Mouse (Mus musculus): ENCODE measurements at regions not wholly inside any gene's neighbourhood (a gene's known extent, or its start where the extent isn't known, plus 50 kb on each side); places are given as distances from the start of the nearest gene placed in this dataset.
"Not testable (repeated sequence)": the region's sequence is repeated elsewhere in the genome, so short reads cannot be mapped to it uniquely, and the experiment has no call there.

DNA sequence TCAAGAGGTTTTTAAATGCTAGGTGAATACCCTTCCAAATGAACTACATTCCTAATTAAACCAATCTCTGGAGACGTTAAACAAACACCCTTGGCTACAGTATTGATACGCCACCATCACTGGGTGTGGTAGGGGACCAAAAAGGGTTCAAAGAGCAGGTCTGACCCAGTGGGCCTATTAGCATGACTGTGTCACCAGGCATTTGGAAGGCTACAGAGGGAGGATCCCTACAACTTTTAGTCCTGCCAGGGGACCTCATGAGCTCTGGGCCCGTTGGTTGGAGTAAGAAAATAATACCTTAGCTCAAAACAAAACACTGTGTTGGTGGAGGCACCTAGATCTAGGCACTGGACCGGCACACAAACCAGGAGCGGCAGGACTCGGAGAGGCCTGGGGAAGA lies 506.4 kb downstream of the Zfp704 start:
- Histone ChIP-seq H3K27me3 (no peaks in the 10 kb centered on the region), H3K4me2 (no peak overlapping the region), H3K9ac (no peak overlapping the region), H3K4me1 (replicated peaks) (no peaks in the 10 kb centered on the region), H3K9me3 (replicated peaks) (no peaks in the 10 kb centered on the region), H3K4me3 (replicated peaks) (no peak overlapping the region), H3K36me3 (replicated peaks) (no peaks in the 10 kb centered on the region), H3K27ac (replicated peaks) (no peak overlapping the region)
- no peak for ATAC-seq (ENCODE audit: insufficient read depth)
- WGBS (ENCODE audit: insufficient replicate concordance) = 67% methylated on average over 6 of the region's 6 CpGs

DNA sequence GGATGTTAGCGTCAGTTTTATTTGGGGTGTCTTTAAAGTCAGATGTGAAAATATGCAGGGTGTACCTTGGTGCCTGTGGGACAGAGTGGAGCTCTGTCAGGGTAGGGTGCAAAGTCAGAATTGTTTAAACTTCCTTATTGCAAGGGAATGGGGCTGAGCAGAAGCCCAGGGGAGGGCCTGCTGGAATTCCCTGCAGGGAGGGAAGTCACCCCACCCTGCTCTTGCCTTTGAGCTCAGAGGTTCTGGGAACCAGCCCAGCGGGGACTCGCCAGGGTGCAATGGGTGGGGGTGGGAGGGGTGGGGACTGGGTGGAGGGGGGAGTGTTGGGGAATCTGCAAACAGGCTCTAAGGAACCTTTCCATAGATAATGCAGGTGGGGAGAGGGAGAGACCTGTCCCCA lies 508.6 kb downstream of the Zfp704 start:
- Histone ChIP-seq H3K9me3 (replicated peaks) (no peaks in the 10 kb centered on the region), H3K9ac (no peak overlapping the region), H3K4me3 (replicated peaks) (no peak overlapping the region), H3K4me2 (no peak overlapping the region), H3K27me3 (no peaks in the 10 kb centered on the region), H3K27ac (replicated peaks) (no peak overlapping the region), H3K4me1 (replicated peaks) (no peaks in the 10 kb centered on the region), H3K36me3 (replicated peaks) (no peaks in the 10 kb centered on the region)
- no peak for ATAC-seq (ENCODE audit: insufficient read depth)
- WGBS (ENCODE audit: insufficient replicate concordance) = 65% methylated on average over 3 of the region's 3 CpGs

GRCm38 (mm10) chr3:9100761-9101160 lies 509.1 kb downstream of the Zfp704 start:
- ATAC-seq (ENCODE audit: insufficient read depth) = no peak
- no peak overlapping the region for H3K9ac ChIP-seq
- no peaks in the 10 kb centered on the region for H3K36me3 ChIP-seq (replicated peaks)
- no peaks in the 10 kb centered on the region for H3K4me1 ChIP-seq (replicated peaks)
- 60% methylated on average over 8 of the region's 8 CpGs for WGBS (ENCODE audit: insufficient replicate concordance)
- H3K4me3 ChIP-seq (replicated peaks) = no peak overlapping the region
- no peaks in the 10 kb centered on the region for H3K9me3 ChIP-seq (replicated peaks)
- no peak overlapping the region for H3K4me2 ChIP-seq
- H3K27me3 ChIP-seq = no peaks in the 10 kb centered on the region
- H3K27ac ChIP-seq (replicated peaks) = no peak overlapping the region

DNA sequence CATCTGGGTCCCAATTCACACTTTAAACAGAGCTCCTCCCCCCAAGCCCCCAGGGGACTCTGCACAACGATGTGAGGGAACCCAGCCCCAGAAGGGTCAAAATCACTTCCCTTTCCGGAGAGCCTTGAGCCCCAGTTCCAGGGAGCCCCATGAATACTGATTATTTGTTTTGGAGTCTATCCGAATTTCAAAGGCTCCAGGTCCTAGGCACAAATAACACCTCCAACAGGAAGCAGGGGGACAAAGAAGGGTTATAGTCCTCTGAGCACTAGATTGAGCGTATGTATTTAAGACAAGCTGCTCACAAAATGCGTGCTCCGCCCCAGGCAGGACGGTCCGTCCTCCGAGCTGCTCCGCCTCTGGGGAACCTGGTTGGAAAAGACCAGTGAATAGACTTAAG lies 511.4 kb downstream of the Zfp704 start:
- H3K9me3 ChIP-seq (replicated peaks) = no peaks in the 10 kb centered on the region
- no peaks in the 10 kb centered on the region for H3K27me3 ChIP-seq
- no peaks in the 10 kb centered on the region for H3K36me3 ChIP-seq (replicated peaks)
- ATAC-seq (ENCODE audit: insufficient read depth) = no peak
- H3K4me1 ChIP-seq (replicated peaks) = no peaks in the 10 kb centered on the region
- no peak overlapping the region for H3K27ac ChIP-seq (replicated peaks)
- 69% methylated on average over 10 of the region's 10 CpGs for WGBS (ENCODE audit: insufficient replicate concordance)
- H3K9ac ChIP-seq = no peak overlapping the region
- no peak overlapping the region for H3K4me2 ChIP-seq
- H3K4me3 ChIP-seq (replicated peaks) = no peak overlapping the region

DNA sequence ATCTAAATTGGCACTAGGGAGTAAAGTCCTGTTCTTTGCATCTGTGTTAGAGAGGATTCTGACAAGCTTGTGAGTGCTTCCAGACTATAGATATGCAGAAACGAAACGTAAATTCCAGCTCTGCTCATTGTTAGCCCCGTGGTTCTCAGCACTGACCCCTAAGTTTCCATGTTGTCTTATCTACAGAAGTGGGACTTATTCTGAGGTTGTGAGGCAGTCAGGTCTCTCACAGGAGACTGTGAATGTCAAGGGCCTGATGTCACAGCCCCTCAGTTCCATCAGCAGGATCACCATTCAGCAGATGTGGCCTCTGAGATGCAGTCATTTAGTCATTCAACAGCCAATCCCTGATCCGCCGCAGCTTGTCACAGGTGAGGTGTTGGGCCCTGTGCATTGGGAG lies 525.8 kb downstream of the Zfp704 start:
- Histone ChIP-seq H3K36me3 (replicated peaks) (no peaks in the 10 kb centered on the region), H3K4me2 (no peak overlapping the region), H3K9ac (no peak overlapping the region), H3K9me3 (replicated peaks) (no peaks in the 10 kb centered on the region), H3K27ac (replicated peaks) (no peak overlapping the region), H3K4me1 (replicated peaks) (no peaks in the 10 kb centered on the region), H3K27me3 (no peaks in the 10 kb centered on the region), H3K4me3 (replicated peaks) (no peak overlapping the region)
- 76% methylated on average over 5 of the region's 5 CpGs for WGBS (ENCODE audit: insufficient replicate concordance)
- no peak for ATAC-seq (ENCODE audit: insufficient read depth)

DNA sequence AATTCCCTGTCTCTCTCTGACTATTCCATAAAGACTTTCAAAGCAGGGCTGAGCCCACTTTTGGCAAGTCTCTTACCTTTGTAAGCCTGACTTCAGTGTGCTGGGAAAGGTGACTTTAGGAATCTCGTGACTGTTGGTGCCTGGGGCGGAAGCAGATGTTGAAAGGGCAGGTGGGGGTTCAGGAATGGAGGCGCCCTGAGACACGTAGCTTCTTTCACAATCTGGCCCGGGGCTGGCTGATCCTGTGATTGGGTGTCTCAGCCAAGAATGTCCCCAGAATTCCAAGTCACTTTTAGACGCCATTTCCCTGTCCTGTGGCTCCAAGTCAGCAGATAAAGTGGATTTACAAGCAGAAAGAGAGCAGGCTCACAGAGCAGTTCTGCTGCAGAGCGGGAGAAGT lies 527.8 kb downstream of the Zfp704 start:
- H3K4me2 ChIP-seq = no peak overlapping the region
- no peak overlapping the region for H3K4me3 ChIP-seq (replicated peaks)
- H3K36me3 ChIP-seq (replicated peaks) = no peaks in the 10 kb centered on the region
- H3K27me3 ChIP-seq = no peaks in the 10 kb centered on the region
- ATAC-seq (ENCODE audit: insufficient read depth) = no peak
- WGBS (ENCODE audit: insufficient replicate concordance) = 39% methylated on average over 7 of the region's 7 CpGs
- no peak overlapping the region for H3K9ac ChIP-seq
- H3K4me1 ChIP-seq (replicated peaks) = no peaks in the 10 kb centered on the region
- no peaks in the 10 kb centered on the region for H3K9me3 ChIP-seq (replicated peaks)
- H3K27ac ChIP-seq (replicated peaks) = no peak overlapping the region

GRCm38 (mm10) chr3:9078201-9078600 lies 531.7 kb downstream of the Zfp704 start:
- Histone ChIP-seq H3K27me3 (no peaks in the 10 kb centered on the region), H3K4me2 (no peak overlapping the region), H3K9me3 (replicated peaks) (no peaks in the 10 kb centered on the region), H3K9ac (no peak overlapping the region), H3K4me3 (replicated peaks) (no peak overlapping the region), H3K36me3 (replicated peaks) (no peaks in the 10 kb centered on the region), H3K27ac (replicated peaks) (no peak overlapping the region), H3K4me1 (replicated peaks) (no peaks in the 10 kb centered on the region)
- ATAC-seq (ENCODE audit: insufficient read depth) = no peak
- WGBS (ENCODE audit: insufficient replicate concordance) = 59% methylated on average over 2 of the region's 2 CpGs

DNA sequence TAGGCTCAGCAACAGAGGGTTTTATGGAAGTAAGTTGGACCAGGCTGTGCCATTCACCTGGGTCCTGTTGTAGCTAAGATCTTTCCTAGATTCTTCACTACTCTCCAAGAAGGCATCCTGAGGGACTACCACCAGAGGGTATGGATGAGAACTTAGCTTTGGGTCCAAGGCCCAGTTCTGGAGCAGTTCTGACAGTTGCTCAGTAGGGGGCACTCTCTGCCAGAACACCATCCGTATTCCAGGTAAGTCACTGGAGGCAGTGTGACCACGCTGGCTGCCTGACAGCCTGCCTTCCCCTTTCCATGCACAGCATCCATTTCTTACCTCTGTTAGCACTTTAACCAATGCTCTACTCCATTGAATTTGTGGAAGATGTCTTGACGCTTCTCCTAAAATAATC lies 533.2 kb downstream of the Zfp704 start:
- Histone ChIP-seq H3K4me3 (replicated peaks) (no peak overlapping the region), H3K9me3 (replicated peaks) (no peaks in the 10 kb centered on the region), H3K27me3 (no peaks in the 10 kb centered on the region), H3K36me3 (replicated peaks) (no peaks in the 10 kb centered on the region), H3K27ac (replicated peaks) (no peak overlapping the region), H3K4me1 (replicated peaks) (no peaks in the 10 kb centered on the region), H3K9ac (no peak overlapping the region), H3K4me2 (no peak overlapping the region)
- WGBS (ENCODE audit: insufficient replicate concordance) = 14% methylated on average over 3 of the region's 3 CpGs
- ATAC-seq (ENCODE audit: insufficient read depth) = no peak

GRCm38 (mm10) chr3:9072471-9072870 lies 537.4 kb downstream of the Zfp704 start:
- H3K27ac ChIP-seq (replicated peaks); ATAC-seq (ENCODE audit: insufficient read depth); H3K36me3 ChIP-seq (replicated peaks); H3K4me2 ChIP-seq; H3K9me3 ChIP-seq (replicated peaks); H3K27me3 ChIP-seq; H3K4me1 ChIP-seq (replicated peaks); H3K4me3 ChIP-seq (replicated peaks); H3K9ac ChIP-seq: not testable (repeated sequence)
- 81% methylated on average over 13 of the region's 13 CpGs for WGBS (ENCODE audit: insufficient replicate concordance)

DNA sequence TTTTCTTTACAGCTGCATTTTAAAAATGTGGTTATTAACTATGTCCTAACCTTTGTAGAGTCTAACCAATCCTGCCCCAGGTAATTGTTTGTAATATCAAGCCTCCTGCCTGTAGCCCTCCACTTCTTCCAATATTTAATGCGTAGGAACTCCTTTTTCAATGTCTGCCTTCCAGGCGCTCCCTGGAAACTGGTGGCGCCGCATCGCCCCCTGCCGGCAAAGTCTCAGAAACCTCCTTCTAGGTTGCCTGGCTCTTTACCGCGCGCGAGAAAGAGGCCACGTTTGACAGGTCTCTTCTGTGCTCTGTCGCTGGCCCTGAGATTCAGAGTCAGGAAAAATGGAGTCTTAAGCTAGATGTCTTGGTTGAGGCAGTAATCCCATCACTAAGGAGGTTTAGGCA lies 542.8 kb downstream of the Zfp704 start:
- H3K4me2 ChIP-seq = no peak overlapping the region
- H3K27me3 ChIP-seq = no peaks in the 10 kb centered on the region
- WGBS (ENCODE audit: insufficient replicate concordance) = 3% methylated on average over 12 of the region's 12 CpGs
- ATAC-seq (ENCODE audit: insufficient read depth) = no peak
- H3K4me1 ChIP-seq (replicated peaks) = no peaks in the 10 kb centered on the region
- no peak overlapping the region for H3K27ac ChIP-seq (replicated peaks)
- H3K9ac ChIP-seq = no peak overlapping the region
- no peaks in the 10 kb centered on the region for H3K36me3 ChIP-seq (replicated peaks)
- H3K9me3 ChIP-seq (replicated peaks) = no peaks in the 10 kb centered on the region
- H3K4me3 ChIP-seq (replicated peaks) = no peak overlapping the region

- whole genome bisulfite sequencing (ENCODE audit: insufficient replicate concordance) = 59% methylated on average over 5 of the region's 5 CpGs
- ATAC-seq (ENCODE audit: insufficient read depth) = no peak
- Histone ChIP-seq H3K4me1 (replicated peaks) (no peaks in the 10 kb centered on the region), H3K36me3 (replicated peaks) (no peaks in the 10 kb centered on the region), H3K9ac (no peak overlapping the region), H3K4me2 (no peak overlapping the region), H3K27ac (replicated peaks) (no peak overlapping the region), H3K27me3 (no peaks in the 10 kb centered on the region), H3K9me3 (replicated peaks) (no peaks in the 10 kb centered on the region), H3K4me3 (replicated peaks) (no peak overlapping the region)
Measured at GRCm38 (mm10) chr3:9066374-9066773, 543.5 kb downstream of the Zfp704 start.

DNA sequence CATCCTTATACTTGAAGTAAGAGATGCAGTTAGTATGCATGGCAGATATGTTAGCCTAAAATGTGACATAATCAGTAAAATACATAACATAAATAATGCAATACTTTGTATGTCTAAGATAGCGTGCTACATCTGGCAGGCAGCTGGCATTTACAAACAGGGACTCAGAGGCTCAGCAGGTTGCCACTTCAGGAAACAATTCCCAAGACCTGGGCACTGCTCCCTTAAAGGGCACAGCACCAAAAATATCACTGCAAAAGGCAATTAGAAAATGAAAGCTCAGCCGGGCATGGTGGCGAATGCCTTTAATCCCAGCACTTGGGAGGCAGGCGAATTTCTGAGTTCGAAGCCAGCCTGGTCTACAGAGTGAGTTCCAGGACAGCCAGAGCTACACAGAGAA lies 544.0 kb downstream of the Zfp704 start:
- H3K9ac ChIP-seq = no peak overlapping the region
- no peaks in the 10 kb centered on the region for H3K36me3 ChIP-seq (replicated peaks)
- H3K4me3 ChIP-seq (replicated peaks) = no peak overlapping the region
- H3K9me3 ChIP-seq (replicated peaks) = no peaks in the 10 kb centered on the region
- 71% methylated on average over 5 of the region's 5 CpGs for whole genome bisulfite sequencing (ENCODE audit: insufficient replicate concordance)
- no peak overlapping the region for H3K4me2 ChIP-seq
- H3K27me3 ChIP-seq = no peaks in the 10 kb centered on the region
- H3K27ac ChIP-seq (replicated peaks) = no peak overlapping the region
- no peaks in the 10 kb centered on the region for H3K4me1 ChIP-seq (replicated peaks)
- no peak for ATAC-seq (ENCODE audit: insufficient read depth)
